Comparison of ENCODE assay signal across 9 mouse cellular contexts in the genomic region with DNA sequence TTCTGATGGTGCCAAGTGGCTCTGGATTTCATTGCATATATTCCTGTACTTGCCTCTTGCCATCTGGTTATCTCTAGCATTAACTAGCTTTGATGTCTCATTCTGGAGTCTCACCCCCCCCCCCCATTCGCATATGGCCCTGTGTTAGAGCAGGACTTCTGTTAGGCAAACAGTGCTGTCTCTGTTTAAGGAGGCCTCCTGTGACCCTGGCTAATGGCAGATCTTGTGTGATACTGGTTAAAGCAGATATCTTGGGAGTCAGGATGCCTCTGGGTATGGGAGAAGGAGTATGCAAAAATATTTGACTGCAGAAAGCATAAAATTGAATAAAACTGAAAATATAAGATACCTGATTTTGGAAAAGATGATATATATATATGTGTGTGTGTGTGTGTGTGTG.
"Had no signal": no experiment of that assay in that cellular context is flagged by ENCODE, and none has a peak within 500 bp of the region (broad histone marks: within the 10 kb centered on the region; RNA-seq: fewer than 3 reads in every experiment).

No protein-coding gene starts in this region.

- H3K4me2 ChIP-seq: limb, embryonic 12.5 days; liver, embryonic 13.5 days had no signal

- H3K27ac ChIP-seq: limb, embryonic 12.5 days; liver, embryonic 13.5 days had no signal

- DNase-seq: kidney, adult 8-10 months; kidney, postnatal 25 days; liver; liver, embryonic 13.5 days; lung, adult 18-20 months; spleen, adult 18-20 months; thymus, adult 18-20 months; thymus, postnatal 14 days had no signal

- H3K9me3 ChIP-seq: limb, embryonic 12.5 days; liver, embryonic 13.5 days had no signal

- H3K9ac ChIP-seq: limb, embryonic 12.5 days; liver, embryonic 13.5 days had no signal

- H3K4me3 ChIP-seq: limb, embryonic 12.5 days; liver, embryonic 13.5 days had no signal

- H3K36me3 ChIP-seq: limb, embryonic 12.5 days; liver, embryonic 13.5 days had no signal

- H3K4me1 ChIP-seq: limb, embryonic 12.5 days; liver, embryonic 13.5 days had no signal

- H3K27me3 ChIP-seq: limb, embryonic 12.5 days; liver, embryonic 13.5 days had no signal
